Mouse (Mus musculus): ENCODE measurements at regions not wholly inside any gene's neighbourhood (a gene's known extent, or its start where the extent isn't known, plus 50 kb on each side); places are given as distances from the start of the nearest gene placed in this dataset.

DNA sequence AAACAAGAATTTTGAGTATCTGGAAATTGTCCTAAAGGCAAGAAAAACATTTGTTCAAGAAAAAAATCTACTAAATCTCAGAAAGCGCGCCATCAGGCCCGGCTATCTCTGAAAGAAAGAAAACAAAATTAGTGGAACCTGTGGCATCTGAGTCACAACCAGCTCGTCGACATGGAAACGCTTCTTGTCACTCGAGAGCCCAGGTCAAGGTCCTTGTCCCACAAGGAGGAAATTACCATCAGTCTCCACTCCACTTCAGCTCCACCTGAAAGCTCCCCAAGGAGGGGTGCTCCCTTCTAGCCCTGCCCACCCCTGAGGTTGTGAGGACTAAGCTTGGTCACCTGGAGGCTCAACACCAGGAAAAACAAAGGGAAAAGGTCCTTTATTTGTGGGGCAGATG is 324.1 kb upstream of the Zfp637 start:
- Histone ChIP-seq H3K9me3 (replicated peaks; ENCODE audit: insufficient read depth, low read length) (no peaks in the 10 kb centered on the region), H3K27ac (ENCODE audit: control insufficient read depth, low read depth, low read length) (no peak overlapping the region), H3K4me3 (ENCODE audit: control insufficient read depth in 1 of 2, insufficient read depth in 1 of 2, low read depth in 2 of 2, low read length in 2 of 2) (no peak overlapping the region), H3K4me1 (ENCODE audit: control insufficient read depth in 1 of 2, insufficient read depth in 2 of 2, low read length in 2 of 2) (no peaks in the 10 kb centered on the region), H3K79me2 (ENCODE audit: control insufficient read depth, insufficient read depth, low read length, poor library complexity) (no peaks in the 10 kb centered on the region), H3K27me3 (ENCODE audit: control insufficient read depth in 1 of 2, insufficient read depth in 2 of 2, low read length in 2 of 2) (no peaks in the 10 kb centered on the region), H3K36me3 (ENCODE audit: control insufficient read depth in 1 of 2, insufficient read depth in 2 of 2, low read length in 2 of 2) (no peaks in the 10 kb centered on the region), H3K9ac (ENCODE audit: control insufficient read depth, low read depth, low read length, poor library complexity, severe bottlenecking) (no peak overlapping the region)
- TF ChIP-seq MYC (IDR thresholded peaks at IDR 0.05; ENCODE audit: low read depth, low read length) = no peak
- no peak for TF ChIP-seq ELF1 (IDR thresholded peaks at IDR 0.05; ENCODE audit: low read depth, low read length)
- no peak for TF ChIP-seq NELFE (IDR thresholded peaks at IDR 0.05; ENCODE audit: low read depth, low read length)
- TF ChIP-seq POLR2A (IDR thresholded peaks at IDR 0.05; ENCODE audit: control insufficient read depth in 1 of 2, insufficient read depth in 1 of 2, low read depth in 1 of 2, low read length in 2 of 2, poor library complexity in 1 of 2) = no peak
- no peak for TF ChIP-seq USF1 (IDR thresholded peaks at IDR 0.05; ENCODE audit: low read depth, low read length)
- no peak for TF ChIP-seq JUND (IDR thresholded peaks at IDR 0.05; ENCODE audit: low read depth, low read length)
- DNase-seq (ENCODE audit: low read depth, low spot score) = no peak

- DNase-seq (ENCODE audit: low read depth, low spot score) = no peak
- H3K79me2 ChIP-seq (ENCODE audit: control insufficient read depth, insufficient read depth, low read length, poor library complexity) = no peaks in the 10 kb centered on the region
- H3K27me3 ChIP-seq (ENCODE audit: control insufficient read depth in 1 of 2, insufficient read depth in 2 of 2, low read length in 2 of 2) = no peaks in the 10 kb centered on the region
- no peaks in the 10 kb centered on the region for H3K4me1 ChIP-seq (ENCODE audit: control insufficient read depth in 1 of 2, insufficient read depth in 2 of 2, low read length in 2 of 2)
- H3K9me3 ChIP-seq (replicated peaks; ENCODE audit: insufficient read depth, low read length) = no peaks in the 10 kb centered on the region
- no peaks in the 10 kb centered on the region for H3K36me3 ChIP-seq (ENCODE audit: control insufficient read depth in 1 of 2, insufficient read depth in 2 of 2, low read length in 2 of 2)
- no peak overlapping the region for H3K27ac ChIP-seq (ENCODE audit: control insufficient read depth, low read depth, low read length)
- TF ChIP-seq USF1 (IDR thresholded peaks at IDR 0.05; ENCODE audit: low read depth, low read length) (no peak), ZC3H11A (IDR thresholded peaks at IDR 0.05; ENCODE audit: low read depth, low read length) (no peak), JUND (IDR thresholded peaks at IDR 0.05; ENCODE audit: low read depth, low read length) (no peak), MYB (IDR thresholded peaks at IDR 0.05; ENCODE audit: low read depth, low read length) (no peak), MAX (IDR thresholded peaks at IDR 0.05; ENCODE audit: low read length) (no peak), MEF2A (IDR thresholded peaks at IDR 0.05; ENCODE audit: extremely low read depth, insufficient replicate concordance, low read depth, low read length, poor library complexity, severe bottlenecking) (no peak), NRF1 (IDR thresholded peaks at IDR 0.05; ENCODE audit: insufficient read depth, low read depth, low read length, poor library complexity, severe bottlenecking) (no peak), UBTF (IDR thresholded peaks at IDR 0.05; ENCODE audit: borderline replicate concordance, insufficient read depth, low read depth, low read length) (no peak), CHD1 (IDR thresholded peaks at IDR 0.05; ENCODE audit: low read depth, low read length) (no peak), KAT2A (conservative IDR thresholded peaks at IDR 0.05; ENCODE audit: low read depth, low read length) (no peak)
- H3K4me3 ChIP-seq (ENCODE audit: control insufficient read depth in 1 of 2, insufficient read depth in 1 of 2, low read depth in 2 of 2, low read length in 2 of 2) = no peak overlapping the region
- H3K9ac ChIP-seq (ENCODE audit: control insufficient read depth, low read depth, low read length, poor library complexity, severe bottlenecking) = no peak overlapping the region
Measured at GRCm38 (mm10) chr6:117518939-117519338, 322.0 kb upstream of the Zfp637 start.

DNA sequence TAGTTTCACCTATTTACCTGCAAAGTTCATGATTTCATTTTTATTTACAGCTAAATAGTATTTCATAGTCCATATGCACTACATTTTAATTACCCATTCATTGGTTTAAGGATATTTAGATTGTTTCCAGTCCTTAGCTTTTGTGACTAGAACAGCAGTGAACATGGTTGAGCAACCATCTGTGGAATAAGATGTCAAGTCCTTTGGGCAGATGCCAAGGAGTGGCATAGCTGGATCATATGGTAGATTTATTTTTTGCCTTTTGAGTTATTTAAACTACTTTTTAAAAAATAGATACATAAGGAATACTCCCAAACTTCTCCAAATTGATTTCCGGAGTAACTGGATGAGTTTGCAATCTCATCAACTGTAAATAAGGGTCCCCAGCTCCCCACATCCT is 321.5 kb upstream of the Zfp637 start:
- H3K27me3 ChIP-seq (ENCODE audit: control insufficient read depth in 1 of 2, insufficient read depth in 2 of 2, low read length in 2 of 2) = no peaks in the 10 kb centered on the region
- no peaks in the 10 kb centered on the region for H3K36me3 ChIP-seq (ENCODE audit: control insufficient read depth in 1 of 2, insufficient read depth in 2 of 2, low read length in 2 of 2)
- no peak overlapping the region for H3K4me3 ChIP-seq (ENCODE audit: control insufficient read depth in 1 of 2, insufficient read depth in 1 of 2, low read depth in 2 of 2, low read length in 2 of 2)
- no peaks in the 10 kb centered on the region for H3K4me1 ChIP-seq (ENCODE audit: control insufficient read depth in 1 of 2, insufficient read depth in 2 of 2, low read length in 2 of 2)
- DNase-seq (ENCODE audit: low read depth, low spot score) = no peak
- H3K79me2 ChIP-seq (ENCODE audit: control insufficient read depth, insufficient read depth, low read length, poor library complexity) = no peaks in the 10 kb centered on the region
- no peaks in the 10 kb centered on the region for H3K9me3 ChIP-seq (replicated peaks; ENCODE audit: insufficient read depth, low read length)
- H3K9ac ChIP-seq (ENCODE audit: control insufficient read depth, low read depth, low read length, poor library complexity, severe bottlenecking) = no peak overlapping the region
- H3K27ac ChIP-seq (ENCODE audit: control insufficient read depth, low read depth, low read length) = no peak overlapping the region
- TF ChIP-seq POLR2AphosphoS5 (IDR thresholded peaks at IDR 0.05; ENCODE audit: borderline replicate concordance, low read depth, low read length) (no peak), ELF1 (IDR thresholded peaks at IDR 0.05; ENCODE audit: low read depth, low read length) (no peak), MYC (IDR thresholded peaks at IDR 0.05; ENCODE audit: low read depth, low read length) (no peak), SMC3 (IDR thresholded peaks at IDR 0.05; ENCODE audit: low read depth, low read length) (no peak), MAZ (IDR thresholded peaks at IDR 0.05; ENCODE audit: low read depth, low read length) (no peak), TBP (IDR thresholded peaks at IDR 0.05; ENCODE audit: low read depth, low read length) (no peak), UBTF (IDR thresholded peaks at IDR 0.05; ENCODE audit: borderline replicate concordance, insufficient read depth, low read depth, low read length) (no peak), BHLHE40 (IDR thresholded peaks at IDR 0.05; ENCODE audit: borderline replicate concordance, low read depth, low read length) (no peak), MEF2A (IDR thresholded peaks at IDR 0.05; ENCODE audit: extremely low read depth, insufficient replicate concordance, low read depth, low read length, poor library complexity, severe bottlenecking) (no peak), SIN3A (IDR thresholded peaks at IDR 0.05; ENCODE audit: low read length) (no peak), ZKSCAN1 (IDR thresholded peaks at IDR 0.05; ENCODE audit: low read depth, low read length) (no peak), EP300 (IDR thresholded peaks at IDR 0.05; ENCODE audit: low read depth in 1 of 2, low read length in 2 of 2) (no peak), POLR2A (IDR thresholded peaks at IDR 0.05; ENCODE audit: control insufficient read depth in 1 of 2, insufficient read depth in 1 of 2, low read depth in 1 of 2, low read length in 2 of 2, poor library complexity in 1 of 2) (no peak), E2F4 (IDR thresholded peaks at IDR 0.05; ENCODE audit: borderline replicate concordance, low read depth, low read length) (no peak), HCFC1 (IDR thresholded peaks at IDR 0.05; ENCODE audit: low read depth, low read length) (no peak), GABPA (IDR thresholded peaks at IDR 0.05; ENCODE audit: low read depth, low read length) (no peak)
